Mouse (Mus musculus): Measurements from ENCODE around the gene Olfr288. TPM values are rescaled to one million over a fixed set of nuclear protein-coding genes. Genes with fewer than 3 reads are reported as not detected.
A peak's percentile ranks its signal among the peaks of the same experiment; 100 is the strongest.

Olfr288 gene
- polyA plus RNA-seq, 1 experiment = 0.46 TPM

GRCm38 (mm10) chr15:98168622-98169004, 26.7 kb downstream of the Olfr288 start:
- Histone ChIP-seq H3K27ac (ENCODE audit: insufficient read depth, low read length) (no peak overlapping the region), H3K4me1 (ENCODE audit: control insufficient read depth, insufficient read depth, low read length) (no peaks in the 10 kb centered on the region; the same call in 1 of the 2 replicates), H3K4me3 (ENCODE audit: insufficient read depth, low read length) (peak overlapping the region; percentile 52)
- no peak for TF ChIP-seq POLR2A (IDR thresholded peaks at IDR 0.05; ENCODE audit: extremely low read depth, insufficient read depth, low read length)
- no peak for TF ChIP-seq CTCF (IDR thresholded peaks at IDR 0.05; ENCODE audit: extremely low read depth, insufficient read depth, low read length)

GRCm38 (mm10) chr15:98167645-98168621, 27.4 kb downstream of the Olfr288 start:
- peak; percentile 97 for TF ChIP-seq POLR2A (IDR thresholded peaks at IDR 0.05; ENCODE audit: extremely low read depth, insufficient read depth, low read length)
- no peak for TF ChIP-seq CTCF (IDR thresholded peaks at IDR 0.05; ENCODE audit: extremely low read depth, insufficient read depth, low read length)
- H3K4me3 ChIP-seq (ENCODE audit: insufficient read depth, low read length) = peak overlapping the region; percentile 52
- H3K4me1 ChIP-seq (ENCODE audit: control insufficient read depth, insufficient read depth, low read length) = no peaks in the 10 kb centered on the region; the same call in 1 of the 2 replicates
- H3K27ac ChIP-seq (ENCODE audit: insufficient read depth, low read length) = no peak overlapping the region

GRCm38 (mm10) chr15:98166963-98167644, 28.2 kb downstream of the Olfr288 start, which contains the start of gene Ccdc184:
TSS of gene Ccdc184 (plus strand) at chr15:98167158.
- Histone ChIP-seq H3K4me3 (ENCODE audit: insufficient read depth, low read length) (peak within 1 kb of the TSS; percentile 52), H3K27ac (ENCODE audit: insufficient read depth, low read length) (no peak within 1 kb of the TSS), H3K4me1 (ENCODE audit: control insufficient read depth, insufficient read depth, low read length) (no peaks in the 10 kb centered on the region; the same call in 1 of the 2 replicates)
- TF ChIP-seq CTCF (IDR thresholded peaks at IDR 0.05; ENCODE audit: extremely low read depth, insufficient read depth, low read length) = no peak
- no peak for TF ChIP-seq POLR2A (IDR thresholded peaks at IDR 0.05; ENCODE audit: extremely low read depth, insufficient read depth, low read length)

GRCm38 (mm10) chr15:98165525-98165924, 29.8 kb downstream of the Olfr288 start, which contains the start of gene Asb8:
TSS of gene Asb8 (minus strand) at chr15:98165625.
- H3K4me3 ChIP-seq (ENCODE audit: insufficient read depth, low read length) = no peak within 1 kb of the TSS
- no peak for TF ChIP-seq POLR2A (IDR thresholded peaks at IDR 0.05; ENCODE audit: extremely low read depth, insufficient read depth, low read length)
- TF ChIP-seq CTCF (IDR thresholded peaks at IDR 0.05; ENCODE audit: extremely low read depth, insufficient read depth, low read length) = no peak
- no peaks in the 10 kb centered on the region; the same call in 1 of the 2 replicates for H3K4me1 ChIP-seq (ENCODE audit: control insufficient read depth, insufficient read depth, low read length)
- H3K27ac ChIP-seq (ENCODE audit: insufficient read depth, low read length) = no peak within 1 kb of the TSS

- Histone ChIP-seq H3K4me1 (ENCODE audit: control insufficient read depth, insufficient read depth, low read length) (no peaks in the 10 kb centered on the region; the same call in 1 of the 2 replicates), H3K4me3 (ENCODE audit: insufficient read depth, low read length) (no peak overlapping the region), H3K27ac (ENCODE audit: insufficient read depth, low read length) (no peak overlapping the region)
- TF ChIP-seq POLR2A (IDR thresholded peaks at IDR 0.05; ENCODE audit: extremely low read depth, insufficient read depth, low read length) (no peak), CTCF (IDR thresholded peaks at IDR 0.05; ENCODE audit: extremely low read depth, insufficient read depth, low read length) (no peak)
Measured at GRCm38 (mm10) chr15:98162561-98162960, 32.8 kb downstream of the Olfr288 start.

GRCm38 (mm10) chr15:98161026-98161805, 34.1 kb downstream of the Olfr288 start:
- no peak overlapping the region for H3K27ac ChIP-seq (ENCODE audit: insufficient read depth, low read length)
- H3K4me1 ChIP-seq (ENCODE audit: control insufficient read depth, insufficient read depth, low read length) = no peaks in the 10 kb centered on the region
- TF ChIP-seq POLR2A (IDR thresholded peaks at IDR 0.05; ENCODE audit: extremely low read depth, insufficient read depth, low read length) (no peak), CTCF (IDR thresholded peaks at IDR 0.05; ENCODE audit: extremely low read depth, insufficient read depth, low read length) (no peak)
- H3K4me3 ChIP-seq (ENCODE audit: insufficient read depth, low read length) = no peak overlapping the region

- Histone ChIP-seq H3K4me1 (ENCODE audit: control insufficient read depth, insufficient read depth, low read length) (0 out of 2 replicates have a peak, but pooled peaks cover 1% of the 10 kb centered on the region), H3K4me3 (ENCODE audit: insufficient read depth, low read length) (no peak overlapping the region), H3K27ac (ENCODE audit: insufficient read depth, low read length) (no peak overlapping the region)
- TF ChIP-seq POLR2A (IDR thresholded peaks at IDR 0.05; ENCODE audit: extremely low read depth, insufficient read depth, low read length) (no peak), CTCF (IDR thresholded peaks at IDR 0.05; ENCODE audit: extremely low read depth, insufficient read depth, low read length) (no peak)
Measured at GRCm38 (mm10) chr15:98157253-98157652, 38.1 kb downstream of the Olfr288 start.

GRCm38 (mm10) chr15:98155944-98156343, 39.4 kb downstream of the Olfr288 start:
- 0 out of 2 replicates have a peak, but pooled peaks cover 1% of the 10 kb centered on the region for H3K4me1 ChIP-seq (ENCODE audit: control insufficient read depth, insufficient read depth, low read length)
- no peak overlapping the region for H3K4me3 ChIP-seq (ENCODE audit: insufficient read depth, low read length)
- H3K27ac ChIP-seq (ENCODE audit: insufficient read depth, low read length) = no peak overlapping the region
- TF ChIP-seq CTCF (IDR thresholded peaks at IDR 0.05; ENCODE audit: extremely low read depth, insufficient read depth, low read length) (no peak), POLR2A (IDR thresholded peaks at IDR 0.05; ENCODE audit: extremely low read depth, insufficient read depth, low read length) (no peak)

- Histone ChIP-seq H3K27ac (ENCODE audit: insufficient read depth, low read length) (no peak overlapping the region), H3K4me1 (ENCODE audit: control insufficient read depth, insufficient read depth, low read length) (0 out of 2 replicates have a peak, but pooled peaks cover 1% of the 10 kb centered on the region), H3K4me3 (ENCODE audit: insufficient read depth, low read length) (no peak overlapping the region)
- no peak for TF ChIP-seq POLR2A (IDR thresholded peaks at IDR 0.05; ENCODE audit: extremely low read depth, insufficient read depth, low read length)
- TF ChIP-seq CTCF (IDR thresholded peaks at IDR 0.05; ENCODE audit: extremely low read depth, insufficient read depth, low read length) = no peak
Measured at GRCm38 (mm10) chr15:98155272-98155671, 40.1 kb downstream of the Olfr288 start.
